Mouse (Mus musculus): ENCODE measurements around the gene Ift140. TPM values are rescaled to one million over a fixed set of nuclear protein-coding genes. Genes with fewer than 3 reads are reported as not detected.

The Ift140 gene
- polyA plus RNA-seq, 1 experiment from 2014 or later: 22.0 TPM

DNA sequence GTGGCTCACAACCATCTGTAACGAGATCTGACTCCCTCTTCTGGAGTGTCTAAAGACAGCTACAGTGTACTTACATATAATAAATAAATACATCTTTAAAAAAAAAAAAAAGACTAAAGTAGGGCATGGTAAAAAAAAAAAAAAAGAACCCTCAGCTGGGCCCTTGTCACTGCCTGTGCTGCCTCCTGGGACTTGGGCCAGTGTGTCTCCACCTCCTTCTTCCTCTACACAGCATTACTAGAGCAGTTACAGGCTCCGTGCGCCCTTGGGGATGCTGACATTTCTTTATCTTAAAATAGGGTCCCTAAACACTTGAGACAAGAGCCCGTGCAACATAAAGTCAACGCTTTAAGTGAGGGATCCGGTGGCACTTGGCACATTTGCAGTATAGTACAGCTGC, 31.3 kb downstream of the Ift140 start:
- peaks cover 65% of the 10 kb centered on the region for H3K36me3 ChIP-seq
- 87% methylated on average over 6 of the region's 6 CpGs for WGBS
- no peak for ATAC-seq (ENCODE audit: insufficient number of reproducible peaks, insufficient read depth, low FRiP score, low TSS enrichment, low read depth)

DNA sequence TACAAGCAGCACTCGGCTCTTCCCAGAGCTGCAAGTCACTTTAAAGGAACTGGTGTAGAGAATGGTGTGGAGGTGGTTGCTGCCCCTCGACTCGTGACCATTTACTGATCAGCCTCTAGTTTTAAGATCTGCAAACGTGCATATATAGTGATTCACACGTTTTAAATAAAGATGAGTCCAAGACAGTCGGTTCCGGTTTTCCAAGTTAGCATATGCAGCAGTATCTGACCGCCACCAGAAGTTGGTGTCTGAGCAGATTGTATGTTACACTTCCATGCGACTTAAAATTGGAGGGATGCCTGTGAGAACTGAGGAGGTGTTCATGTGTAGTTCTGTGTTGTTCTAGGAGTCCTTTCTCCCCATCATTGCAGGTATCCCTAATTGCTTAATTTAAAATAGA, 37.4 kb downstream of the Ift140 start:
- H3K9ac ChIP-seq: no peak overlapping the region
- H3K4me3 ChIP-seq: no peak overlapping the region
- H3K36me3 ChIP-seq: peaks cover 78% of the 10 kb centered on the region
- no peaks in the 10 kb centered on the region for H3K27me3 ChIP-seq
- H3K4me1 ChIP-seq: no peaks in the 10 kb centered on the region
- no peaks in the 10 kb centered on the region for H3K9me3 ChIP-seq
- H3K27ac ChIP-seq: no peak overlapping the region
- ATAC-seq (ENCODE audit: insufficient number of reproducible peaks, insufficient read depth, low FRiP score, low TSS enrichment, low read depth): no peak
- no peak overlapping the region for H3K4me2 ChIP-seq
- WGBS: 83% methylated on average over 9 of the region's 9 CpGs

More for the DNA sequence above, 31.3 kb downstream of the Ift140 start:
- Histone ChIP-seq H3K4me2 (no peak overlapping the region), H3K9ac (no peak overlapping the region), H3K9me3 (no peaks in the 10 kb centered on the region), H3K27me3 (no peaks in the 10 kb centered on the region), H3K27ac (no peak overlapping the region), H3K4me3 (no peak overlapping the region), H3K4me1 (no peaks in the 10 kb centered on the region)

DNA sequence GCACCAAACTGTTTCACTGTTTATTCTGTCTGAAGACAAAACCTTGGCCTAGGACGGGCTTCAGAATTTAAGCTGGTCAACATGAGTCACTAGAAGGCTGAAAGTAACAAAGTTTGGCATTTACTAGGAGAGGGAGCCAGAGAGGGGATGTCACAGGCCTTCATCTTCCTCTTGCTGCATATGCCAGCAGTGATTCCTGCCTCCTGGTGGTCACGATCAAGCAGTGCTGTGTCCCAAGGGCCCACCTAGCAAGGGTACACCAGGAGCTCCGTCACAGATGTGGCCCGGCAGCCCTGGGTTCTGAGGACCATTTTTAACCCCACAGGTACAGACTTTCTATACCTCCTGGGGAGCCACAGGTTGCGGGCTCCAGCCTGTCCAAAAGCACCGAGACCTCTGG, 41.2 kb downstream of the Ift140 start:
- Histone ChIP-seq H3K27ac (no peak overlapping the region), H3K36me3 (peaks cover 78% of the 10 kb centered on the region), H3K27me3 (no peaks in the 10 kb centered on the region), H3K9ac (no peak overlapping the region), H3K4me2 (no peak overlapping the region), H3K9me3 (no peaks in the 10 kb centered on the region), H3K4me3 (no peak overlapping the region), H3K4me1 (no peaks in the 10 kb centered on the region)
- no peak for ATAC-seq (ENCODE audit: insufficient number of reproducible peaks, insufficient read depth, low FRiP score, low TSS enrichment, low read depth)
- WGBS: 81% methylated on average over 6 of the region's 6 CpGs

DNA sequence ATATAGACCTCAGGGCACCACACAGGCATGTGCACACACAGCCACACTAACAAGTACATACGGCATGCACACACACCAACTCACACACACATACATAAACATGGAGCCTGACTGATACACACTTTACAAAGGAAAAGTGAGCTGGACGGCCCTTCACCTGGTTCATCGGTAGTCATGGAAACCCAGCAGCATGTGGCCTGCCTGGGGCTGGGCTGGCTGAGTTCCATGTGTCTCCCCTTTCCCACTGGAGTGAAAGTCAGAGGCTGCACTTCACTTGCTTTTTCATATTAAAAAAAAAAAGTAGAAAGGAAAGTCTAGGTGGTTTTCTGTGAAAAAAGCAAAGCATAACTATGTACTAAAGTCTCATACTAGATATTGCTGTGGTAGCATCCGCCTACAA, 47.4 kb downstream of the Ift140 start:
- Histone ChIP-seq H3K9me3 (no peaks in the 10 kb centered on the region), H3K4me2 (no peak overlapping the region), H3K4me1 (no peaks in the 10 kb centered on the region), H3K4me3 (no peak overlapping the region), H3K36me3 (peaks cover 59% of the 10 kb centered on the region), H3K27me3 (no peaks in the 10 kb centered on the region), H3K9ac (no peak overlapping the region), H3K27ac (no peak overlapping the region)
- ATAC-seq (ENCODE audit: insufficient number of reproducible peaks, insufficient read depth, low FRiP score, low TSS enrichment, low read depth): no peak
- WGBS: 77% methylated on average over 4 of the region's 4 CpGs

DNA sequence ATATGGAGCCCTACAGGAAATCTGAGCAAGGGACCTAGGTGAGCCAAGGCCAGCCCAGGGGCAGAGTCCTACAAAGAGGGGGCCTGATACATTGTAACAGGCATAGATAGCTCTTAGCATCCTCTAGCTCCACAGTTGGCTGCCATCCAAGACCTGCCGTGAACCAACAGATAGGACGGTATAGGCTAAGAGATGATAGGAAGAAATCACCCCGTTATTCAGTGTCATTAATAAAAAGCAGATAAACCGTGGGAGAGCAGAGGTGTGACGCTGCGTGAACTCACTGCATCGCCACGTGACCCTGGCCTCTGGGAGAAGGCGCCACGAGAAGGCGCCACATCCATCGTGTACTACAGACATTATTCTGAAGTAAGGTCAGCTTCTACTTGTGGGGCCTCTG, 48.0 kb downstream of the Ift140 start:
- Histone ChIP-seq H3K4me2 (no peak overlapping the region), H3K36me3 (peaks cover 53% of the 10 kb centered on the region), H3K9ac (no peak overlapping the region), H3K4me1 (0 out of 2 replicates have a peak, but pooled peaks cover 4% of the 10 kb centered on the region), H3K27me3 (no peaks in the 10 kb centered on the region), H3K9me3 (no peaks in the 10 kb centered on the region), H3K27ac (no peak overlapping the region), H3K4me3 (no peak overlapping the region)
- 89% methylated on average over 12 of the region's 12 CpGs for WGBS
- ATAC-seq (ENCODE audit: insufficient number of reproducible peaks, insufficient read depth, low FRiP score, low TSS enrichment, low read depth): no peak

DNA sequence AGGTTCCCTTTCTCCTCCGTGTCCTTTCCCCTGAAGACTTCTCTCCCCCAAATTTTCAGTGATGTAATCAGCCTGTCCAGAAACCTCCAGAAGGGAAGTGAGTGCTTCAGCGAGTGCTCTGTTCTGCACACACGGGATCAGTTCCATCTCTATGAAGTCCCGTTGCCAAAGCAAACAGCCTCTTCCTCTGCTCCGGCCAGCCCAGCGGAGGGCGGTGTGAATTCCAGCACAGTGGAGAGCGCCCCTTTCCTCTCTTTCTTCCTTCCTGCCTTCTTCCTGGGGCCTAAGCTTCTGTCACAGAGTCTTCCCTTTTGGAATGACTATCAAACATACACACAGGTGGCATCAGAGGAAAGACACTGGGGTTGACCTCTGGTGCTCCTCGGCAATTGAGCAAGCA, 48.5 kb downstream of the Ift140 start:
- 79% methylated on average over 9 of the region's 9 CpGs for WGBS
- 0 out of 2 replicates have a peak, but pooled peaks cover 4% of the 10 kb centered on the region for H3K4me1 ChIP-seq
- ATAC-seq (ENCODE audit: insufficient number of reproducible peaks, insufficient read depth, low FRiP score, low TSS enrichment, low read depth): no peak
- no peaks in the 10 kb centered on the region for H3K9me3 ChIP-seq
- H3K27ac ChIP-seq: no peak overlapping the region
- H3K36me3 ChIP-seq: peaks cover 51% of the 10 kb centered on the region
- no peaks in the 10 kb centered on the region for H3K27me3 ChIP-seq
- H3K9ac ChIP-seq: no peak overlapping the region
- no peak overlapping the region for H3K4me3 ChIP-seq
- no peak overlapping the region for H3K4me2 ChIP-seq

DNA sequence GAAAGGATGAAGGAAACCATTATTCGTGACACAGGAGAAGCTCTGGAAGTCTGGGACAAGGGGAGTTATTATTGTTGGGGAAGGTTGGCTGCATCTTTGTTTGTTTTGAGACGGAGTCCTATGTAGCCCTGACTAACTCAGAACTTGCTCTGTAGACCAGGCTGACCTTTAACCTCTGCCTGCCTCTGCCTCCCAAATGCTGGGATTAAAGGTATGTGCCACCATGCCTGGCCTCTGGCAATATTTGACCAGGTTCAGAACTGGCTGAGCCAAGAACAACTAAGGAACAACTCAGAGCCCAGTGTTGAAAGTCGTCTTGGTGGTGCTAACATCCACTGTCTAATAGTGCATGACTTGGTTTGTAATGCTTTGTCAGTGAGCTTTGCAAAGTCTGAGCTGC, 49.3 kb downstream of the Ift140 start:
- no peak for ATAC-seq (ENCODE audit: insufficient number of reproducible peaks, insufficient read depth, low FRiP score, low TSS enrichment, low read depth)
- Histone ChIP-seq H3K36me3 (peaks cover 51% of the 10 kb centered on the region), H3K27ac (no peak overlapping the region), H3K27me3 (no peaks in the 10 kb centered on the region), H3K9ac (no peak overlapping the region), H3K4me2 (no peak overlapping the region), H3K9me3 (no peaks in the 10 kb centered on the region), H3K4me3 (no peak overlapping the region), H3K4me1 (0 out of 2 replicates have a peak, but pooled peaks cover 4% of the 10 kb centered on the region)
- 88% methylated on average over 3 of the region's 3 CpGs for WGBS

DNA sequence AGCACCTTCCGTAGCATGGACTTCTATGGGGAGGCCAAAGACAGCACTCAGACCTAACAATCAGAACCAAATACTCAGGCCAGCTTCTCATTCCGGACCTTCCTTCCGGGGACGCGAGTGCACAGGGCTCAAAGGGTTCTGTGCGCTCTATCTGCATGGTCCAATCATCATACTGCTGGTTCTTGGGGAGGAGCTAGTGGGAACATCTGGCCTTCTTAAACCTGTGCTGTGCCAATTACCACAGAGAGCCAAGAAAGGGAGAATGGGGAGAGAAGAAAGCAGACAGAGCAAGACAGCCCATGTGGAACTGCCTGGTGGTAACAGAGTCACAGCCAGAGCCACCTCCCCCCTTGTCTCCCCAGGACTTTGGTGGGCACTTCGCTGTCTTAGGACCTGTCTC, 50.7 kb downstream of the Ift140 start:
- Histone ChIP-seq H3K27ac (peak overlapping the region; percentile 22), H3K36me3 (peaks cover 48% of the 10 kb centered on the region), H3K9ac (no peak overlapping the region), H3K4me3 (no peak overlapping the region), H3K4me1 (0 out of 2 replicates have a peak, but pooled peaks cover 4% of the 10 kb centered on the region), H3K4me2 (no peak overlapping the region), H3K9me3 (no peaks in the 10 kb centered on the region), H3K27me3 (no peaks in the 10 kb centered on the region)
- no peak for ATAC-seq (ENCODE audit: insufficient number of reproducible peaks, insufficient read depth, low FRiP score, low TSS enrichment, low read depth)
- 93% methylated on average over 7 of the region's 7 CpGs for WGBS

DNA sequence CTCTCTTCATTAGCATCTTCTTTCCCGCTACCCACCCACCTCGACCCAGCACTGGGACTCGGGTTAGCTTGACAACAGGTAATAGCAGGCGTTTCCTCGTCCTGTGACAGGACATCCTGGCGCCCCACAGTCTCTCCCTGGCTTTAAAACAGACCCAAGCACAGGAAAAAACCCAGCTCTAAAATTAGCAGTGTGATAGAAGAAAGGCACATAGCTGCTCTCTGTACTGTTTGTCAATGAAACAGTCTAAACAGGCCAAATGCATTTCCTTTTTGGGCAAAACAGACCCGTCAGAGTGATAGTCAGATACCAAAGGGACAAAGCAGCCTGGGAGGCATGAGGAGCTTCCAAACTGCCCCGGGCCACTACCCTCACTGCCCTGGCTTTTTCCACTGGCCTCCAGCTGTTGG, 51.6 kb downstream of the Ift140 start:
- ATAC-seq (ENCODE audit: insufficient number of reproducible peaks, insufficient read depth, low FRiP score, low TSS enrichment, low read depth): no peak
- WGBS: 74% methylated on average over 8 of the region's 8 CpGs
- 0 out of 2 replicates have a peak, but pooled peaks cover 4% of the 10 kb centered on the region for H3K4me1 ChIP-seq
- H3K4me2 ChIP-seq: no peak overlapping the region
- no peak overlapping the region for H3K27ac ChIP-seq
- H3K4me3 ChIP-seq: no peak overlapping the region
- no peaks in the 10 kb centered on the region for H3K27me3 ChIP-seq
- peaks cover 40% of the 10 kb centered on the region for H3K36me3 ChIP-seq
- H3K9ac ChIP-seq: no peak overlapping the region; the same call in 1 of the 2 replicates
- no peaks in the 10 kb centered on the region for H3K9me3 ChIP-seq

DNA sequence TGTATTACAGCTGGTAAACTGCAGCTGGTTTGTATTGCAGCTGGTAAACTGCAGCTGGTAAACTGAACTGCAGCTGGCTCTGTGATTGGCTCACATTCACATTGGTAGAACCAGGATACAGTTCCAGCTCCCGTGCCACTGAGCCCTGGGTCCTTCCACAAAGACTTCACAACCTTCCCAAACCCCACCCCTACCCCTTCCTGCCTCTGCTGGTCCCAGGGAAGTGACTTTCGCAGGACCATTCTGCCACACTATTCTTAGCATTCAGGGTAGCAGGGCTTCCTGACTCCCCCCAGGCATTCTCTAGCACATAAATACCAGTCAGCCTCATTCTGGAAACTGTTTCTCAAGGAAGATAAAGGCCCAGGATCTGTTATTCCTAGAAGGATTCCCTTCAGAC, 52.8 kb downstream of the Ift140 start:
- Histone ChIP-seq H3K9ac (no peak overlapping the region), H3K4me1 (0 out of 2 replicates have a peak, but pooled peaks cover 4% of the 10 kb centered on the region), H3K4me2 (no peak overlapping the region), H3K27ac (no peak overlapping the region), H3K27me3 (no peaks in the 10 kb centered on the region), H3K4me3 (no peak overlapping the region), H3K36me3 (peaks cover 33% of the 10 kb centered on the region), H3K9me3 (no peaks in the 10 kb centered on the region)
- WGBS: 62% methylated on average over 2 of the region's 2 CpGs
- ATAC-seq (ENCODE audit: insufficient number of reproducible peaks, insufficient read depth, low FRiP score, low TSS enrichment, low read depth): no peak

DNA sequence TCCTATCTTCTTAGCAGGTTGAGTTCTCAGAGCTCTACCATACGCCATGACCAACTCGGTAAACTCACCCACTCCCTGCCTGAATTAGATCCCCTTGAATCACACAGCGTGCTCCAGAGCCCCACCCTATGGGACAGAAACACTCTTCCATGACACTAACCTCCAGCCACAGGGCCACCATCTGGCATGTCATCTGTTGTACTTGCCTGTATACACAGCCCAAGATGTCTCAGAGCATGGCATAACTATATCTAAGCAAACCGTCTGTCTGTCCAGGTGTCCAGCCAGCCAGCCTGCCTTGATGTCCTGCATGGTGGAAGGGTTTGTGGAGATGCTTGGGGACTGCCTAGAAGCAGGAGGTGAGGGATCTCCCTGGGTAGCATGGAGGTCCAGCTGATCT, 61.0 kb downstream of the Ift140 start:
- Histone ChIP-seq H3K9me3 (no peaks in the 10 kb centered on the region), H3K4me1 (peaks cover 43% of the 10 kb centered on the region), H3K4me2 (0 out of 2 replicates have a peak overlapping the region, but pooled peaks have one; percentile 44), H3K4me3 (no peak overlapping the region), H3K36me3 (0 out of 2 replicates have a peak, but pooled peaks cover 8% of the 10 kb centered on the region), H3K9ac (no peak overlapping the region), H3K27me3 (no peaks in the 10 kb centered on the region), H3K27ac (no peak overlapping the region)
- ATAC-seq (ENCODE audit: insufficient number of reproducible peaks, insufficient read depth, low FRiP score, low TSS enrichment, low read depth): no peak
- WGBS: 88% methylated on average over 4 of the region's 4 CpGs

DNA sequence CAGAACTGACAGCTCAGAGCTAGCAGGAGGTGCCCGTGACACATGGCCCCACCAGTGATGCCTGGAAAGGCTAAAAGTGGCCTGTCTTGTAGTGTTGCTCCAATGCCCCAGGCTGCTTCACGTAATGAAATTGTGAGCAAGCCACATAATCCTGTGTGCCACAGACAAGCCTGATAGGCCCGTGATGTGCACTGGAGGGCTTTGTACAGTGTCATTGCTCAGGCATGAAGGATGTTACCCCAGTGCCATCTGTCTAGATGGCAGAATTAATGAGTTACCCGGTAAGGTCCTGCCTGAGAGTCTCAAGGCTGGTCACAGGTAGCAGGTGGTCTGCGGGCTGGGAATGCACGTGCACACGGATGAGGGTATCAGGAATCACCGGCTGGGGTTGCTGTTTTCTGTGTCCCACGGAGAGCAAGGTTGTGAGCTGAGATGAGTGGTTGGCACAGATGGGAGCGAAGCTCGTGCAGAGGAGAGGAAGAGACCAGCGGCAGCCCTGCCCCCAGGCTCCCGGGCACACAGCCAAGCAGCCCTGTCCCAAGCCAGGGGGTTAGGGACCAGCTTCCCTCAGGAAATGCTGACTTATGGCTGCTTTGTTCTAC, 62.0 kb downstream of the Ift140 start:
- Histone ChIP-seq H3K4me2 (peak overlapping the region; percentile 44), H3K9ac (peak overlapping the region; percentile 40), H3K4me3 (peak overlapping the region; percentile 29; the same call in 1 of the 2 replicates), H3K9me3 (no peaks in the 10 kb centered on the region), H3K27ac (peak overlapping the region; percentile 76), H3K27me3 (no peaks in the 10 kb centered on the region), H3K4me1 (peaks cover 52% of the 10 kb centered on the region), H3K36me3 (0 out of 2 replicates have a peak, but pooled peaks cover 8% of the 10 kb centered on the region)
- no peak for ATAC-seq (ENCODE audit: insufficient number of reproducible peaks, insufficient read depth, low FRiP score, low TSS enrichment, low read depth)
- WGBS: 59% methylated on average over 13 of the region's 13 CpGs
